Mouse (Mus musculus): ENCODE data around the gene Ern1.

- no peak for TF ChIP-seq CTCF (IDR thresholded peaks at IDR 0.05; ENCODE audit: borderline replicate concordance, insufficient read depth, low read length)
- TF ChIP-seq POLR2A (IDR thresholded peaks at IDR 0.05; ENCODE audit: low read depth, low read length): no peak
Measured at GRCm38 (mm10) chr11:106465932-106466331, 21.7 kb downstream of the Ern1 start.
